Mouse (Mus musculus) olfactory bulb, adult 2 months (tissue): ENCODE data around the gene Gm13272. TPM values are rescaled to one million over a fixed set of nuclear protein-coding genes. Genes with fewer than 3 reads are reported as not detected.

Source experiments
- polyA plus RNA-seq: library from polyadenylated mRNA; stranded (reverse); fragments of >200 nt; gene quantifications from 2 replicates; pipeline ENCODE4 v1.2.4, GENCODE M21; 2012; ENCODE audit warnings: low replicate concordance; ENCODE audit not compliant: missing spikeins, insufficient read depth, insufficient read length

Gene Gm13272
- polyA plus RNA-seq, 1 experiment = not detected

Other genes starting within 250 kb of the Gm13272 start
- not detected in 2 replicates for gene Ifna15, start 221.6 kb upstream of the Gm13272 start, polyA plus RNA-seq
- gene Ifna14, start 208.1 kb upstream of the Gm13272 start, polyA plus RNA-seq = not detected in 2 replicates
- not detected in 2 replicates for gene Ifna9, start 187.5 kb upstream of the Gm13272 start, polyA plus RNA-seq
- gene Ifna12, start 176.5 kb upstream of the Gm13272 start, polyA plus RNA-seq = not detected in 2 replicates
- not detected in 2 replicates for gene C87499, start 145.4 kb upstream of the Gm13272 start, polyA plus RNA-seq
- not detected in 2 replicates for gene Ifna13, start 135.4 kb upstream of the Gm13272 start, polyA plus RNA-seq
- not detected in 2 replicates for gene Ifna16, start 102.9 kb upstream of the Gm13272 start, polyA plus RNA-seq
- not detected in 2 replicates for gene Ifna2, start 95.9 kb upstream of the Gm13272 start, polyA plus RNA-seq
- gene Ifnab, start 88.5 kb upstream of the Gm13272 start, polyA plus RNA-seq = not detected in 2 replicates
- gene Gm26566, start 58.0 kb upstream of the Gm13272 start, polyA plus RNA-seq = not detected in 2 replicates
- not detected in 2 replicates for gene Klhl9, start 57.4 kb upstream of the Gm13272 start, polyA plus RNA-seq
- not detected in 2 replicates for gene Gm13271, start 25.0 kb upstream of the Gm13272 start, polyA plus RNA-seq
- gene Gm13283, start 19.7 kb upstream of the Gm13272 start, polyA plus RNA-seq = not detected in 2 replicates
- not detected in 2 replicates for gene Gm13290, start 6.0 kb upstream of the Gm13272 start, polyA plus RNA-seq
- gene Gm13289, start 2.9 kb upstream of the Gm13272 start, polyA plus RNA-seq = not detected in 2 replicates
- gene Ifnz, start 2.3 kb downstream of the Gm13272 start, polyA plus RNA-seq = not detected in 2 replicates
- gene Gm13276, start 5.9 kb downstream of the Gm13272 start, polyA plus RNA-seq = not detected in 2 replicates
- gene Gm13277, start 8.8 kb downstream of the Gm13272 start, polyA plus RNA-seq = not detected in 2 replicates
- not detected in 2 replicates for gene Gm13278, start 11.7 kb downstream of the Gm13272 start, polyA plus RNA-seq
- gene Gm13275, start 14.6 kb downstream of the Gm13272 start, polyA plus RNA-seq = not detected in 2 replicates
- not detected in 2 replicates for gene Gm13279, start 17.5 kb downstream of the Gm13272 start, polyA plus RNA-seq
- gene Gm13285, start 19.8 kb downstream of the Gm13272 start, polyA plus RNA-seq = not detected in 2 replicates
- gene Gm13287, start 23.4 kb downstream of the Gm13272 start, polyA plus RNA-seq = not detected in 2 replicates
- not detected in 2 replicates for gene Gm13288, start 25.7 kb downstream of the Gm13272 start, polyA plus RNA-seq
- gene Ifna7, start 36.4 kb downstream of the Gm13272 start, polyA plus RNA-seq = not detected in 2 replicates
- gene Ifna11, start 40.1 kb downstream of the Gm13272 start, polyA plus RNA-seq = not detected in 2 replicates
- gene Ifna6, start 47.6 kb downstream of the Gm13272 start, polyA plus RNA-seq = not detected in 2 replicates
- gene Ifna5, start 55.7 kb downstream of the Gm13272 start, polyA plus RNA-seq = not detected in 2 replicates
- gene Ifna4, start 62.0 kb downstream of the Gm13272 start, polyA plus RNA-seq = not detected in 2 replicates
- not detected in 2 replicates for gene Ifna1, start 70.2 kb downstream of the Gm13272 start, polyA plus RNA-seq
- not detected in 2 replicates for gene Ifne, start 100.4 kb downstream of the Gm13272 start, polyA plus RNA-seq